Mouse (Mus musculus) heart, adult 11 months (tissue): ENCODE measurements around the gene Gm20379.

Experiments used
- DNase-seq: peaks from one replicate; pipeline ENCODE4 v3.0.0; 2022

The Gm20379 gene

GRCm38 (mm10) chr13:92305680-92306079, at the start of gene Gm20379:
Gene Gm20379 (plus strand): TSS chr13:92305980.
- DNase-seq, result no peak

GRCm38 (mm10) chr13:92261329-92261728, 44.5 kb upstream of the Gm20379 start:
- DNase-seq, result peak; percentile 57

- DNase-seq, result peak; percentile 60
Measured at GRCm38 (mm10) chr13:92263566-92263965, 42.2 kb upstream of the Gm20379 start.

GRCm38 (mm10) chr13:92267076-92267475, 38.7 kb upstream of the Gm20379 start:
- DNase-seq, result peak; percentile 49

- peak; percentile 97 for DNase-seq
Measured at GRCm38 (mm10) chr13:92274274-92275198, 31.2 kb upstream of the Gm20379 start.

- DNase-seq, result peak; percentile 77
Measured at GRCm38 (mm10) chr13:92275292-92275691, 30.5 kb upstream of the Gm20379 start.

GRCm38 (mm10) chr13:92277027-92277426, 28.8 kb upstream of the Gm20379 start:
- DNase-seq, result no peak

- no peak for DNase-seq
Measured at GRCm38 (mm10) chr13:92291605-92292004, 14.2 kb upstream of the Gm20379 start.

- DNase-seq, result no peak
Measured at GRCm38 (mm10) chr13:92293883-92294282, 11.9 kb upstream of the Gm20379 start.

GRCm38 (mm10) chr13:92296490-92296889, 9.3 kb upstream of the Gm20379 start:
- no peak for DNase-seq

- no peak for DNase-seq
Measured at GRCm38 (mm10) chr13:92297021-92297420, 8.8 kb upstream of the Gm20379 start.

- DNase-seq, result no peak
Measured at GRCm38 (mm10) chr13:92299522-92299921, 6.3 kb upstream of the Gm20379 start.

- no peak for DNase-seq
Measured at GRCm38 (mm10) chr13:92301754-92302153, 4.0 kb upstream of the Gm20379 start.

GRCm38 (mm10) chr13:92302466-92302865, 3.3 kb upstream of the Gm20379 start:
- no peak for DNase-seq

- DNase-seq, result no peak
Measured at GRCm38 (mm10) chr13:92303062-92303948, 2.5 kb upstream of the Gm20379 start.

- DNase-seq, result no peak
Measured at GRCm38 (mm10) chr13:92304291-92304690, 1.5 kb upstream of the Gm20379 start.

- no peak for DNase-seq
Measured at GRCm38 (mm10) chr13:92314613-92315012, 8.8 kb downstream of the Gm20379 start.

GRCm38 (mm10) chr13:92320770-92321169, 15.0 kb downstream of the Gm20379 start:
- DNase-seq, result no peak

- DNase-seq, result peak; percentile 40
Measured at GRCm38 (mm10) chr13:92326030-92326429, 20.2 kb downstream of the Gm20379 start.

GRCm38 (mm10) chr13:92328000-92328399, 22.2 kb downstream of the Gm20379 start:
- no peak for DNase-seq

- no peak for DNase-seq
Measured at GRCm38 (mm10) chr13:92330621-92331020, 24.8 kb downstream of the Gm20379 start.

- peak; percentile 72 for DNase-seq
Measured at GRCm38 (mm10) chr13:92332103-92332879, 26.5 kb downstream of the Gm20379 start.

GRCm38 (mm10) chr13:92336857-92337256, 31.1 kb downstream of the Gm20379 start:
- DNase-seq, result no peak
